Mouse (Mus musculus): ENCODE measurements at regions not wholly inside any gene's neighbourhood (a gene's known extent, or its start where the extent isn't known, plus 50 kb on each side); places are given as distances from the start of the nearest gene placed in this dataset.
"Not testable (repeated sequence)": the region's sequence is repeated elsewhere in the genome, so short reads cannot be mapped to it uniquely, and the experiment has no call there.

DNA sequence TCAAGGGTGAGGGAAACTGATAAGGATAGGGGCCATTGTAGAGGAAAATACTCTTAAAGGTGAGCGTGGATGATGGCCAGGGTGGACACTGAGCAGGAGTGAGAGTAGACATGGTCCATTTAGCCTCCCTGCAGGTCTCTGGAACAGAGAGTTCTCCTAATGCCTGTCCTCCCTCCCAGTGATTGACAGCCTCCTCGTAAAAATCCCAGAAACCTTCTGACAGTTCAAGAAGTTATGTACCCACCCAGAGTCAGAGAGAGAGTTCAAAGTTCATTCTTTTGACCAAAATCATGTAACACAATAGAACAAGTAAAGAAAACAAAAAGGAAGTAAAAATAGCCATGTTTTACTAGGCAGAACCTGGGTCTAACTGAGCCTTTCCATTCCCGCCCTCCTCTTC is 64.5 kb upstream of the Nt5e start:
- Histone ChIP-seq H3K9me3 (replicated peaks; ENCODE audit: low read length) (no peaks in the 10 kb centered on the region), H3K27ac (no peak overlapping the region), H3K4me3 (replicated peaks; ENCODE audit: low read depth, low read length) (no peak overlapping the region), H3K9ac (ENCODE audit: low read depth, low read length) (no peak overlapping the region), H3K36me3 (ENCODE audit: insufficient read depth, low read length) (no peaks in the 10 kb centered on the region), H3K4me1 (replicated peaks; ENCODE audit: insufficient read depth, low read length) (no peaks in the 10 kb centered on the region), H3K27me3 (ENCODE audit: insufficient read depth, low read length) (no peaks in the 10 kb centered on the region), H3K4me2 (ENCODE audit: low read length) (no peak overlapping the region)
- ATAC-seq (replicated peaks; ENCODE audit: low FRiP score, low read depth) = no peak
- DNase-seq (ENCODE audit: low spot score) = no peak
- 36% methylated on average over 3 of the region's 3 CpGs for WGBS
- TF ChIP-seq CTCF (IDR thresholded peaks at IDR 0.05; ENCODE audit: low read depth) = no peak

DNA sequence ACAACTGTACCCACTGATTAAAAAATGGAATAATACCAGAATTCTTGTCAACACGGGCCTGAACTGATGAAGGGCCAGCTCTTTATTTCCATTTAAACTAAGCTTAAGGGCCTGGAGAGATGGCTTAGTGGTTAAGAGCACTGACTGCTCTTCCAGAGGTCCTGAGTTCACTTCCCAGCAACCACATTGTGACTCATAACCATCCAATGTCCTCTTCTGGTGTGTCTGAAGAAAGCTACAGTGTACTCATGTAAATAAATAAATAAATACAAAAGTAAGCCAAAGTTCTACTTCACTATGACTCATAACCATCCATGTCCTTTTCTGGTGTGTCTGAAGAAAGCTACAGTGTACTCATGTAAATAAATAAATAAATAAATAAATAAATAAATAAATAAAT is 60.7 kb upstream of the Nt5e start:
- H3K9me3 ChIP-seq (replicated peaks; ENCODE audit: low read length); H3K4me1 ChIP-seq (replicated peaks; ENCODE audit: insufficient read depth, low read length); H3K4me2 ChIP-seq (ENCODE audit: low read length); H3K27ac ChIP-seq; H3K36me3 ChIP-seq (ENCODE audit: insufficient read depth, low read length); H3K4me3 ChIP-seq (replicated peaks; ENCODE audit: low read depth, low read length); DNase-seq (ENCODE audit: low spot score); ATAC-seq (replicated peaks; ENCODE audit: low FRiP score, low read depth); H3K27me3 ChIP-seq (ENCODE audit: insufficient read depth, low read length); H3K9ac ChIP-seq (ENCODE audit: low read depth, low read length): not testable (repeated sequence)
- WGBS = 73% methylated on average over 1 of the region's 1 CpGs

DNA sequence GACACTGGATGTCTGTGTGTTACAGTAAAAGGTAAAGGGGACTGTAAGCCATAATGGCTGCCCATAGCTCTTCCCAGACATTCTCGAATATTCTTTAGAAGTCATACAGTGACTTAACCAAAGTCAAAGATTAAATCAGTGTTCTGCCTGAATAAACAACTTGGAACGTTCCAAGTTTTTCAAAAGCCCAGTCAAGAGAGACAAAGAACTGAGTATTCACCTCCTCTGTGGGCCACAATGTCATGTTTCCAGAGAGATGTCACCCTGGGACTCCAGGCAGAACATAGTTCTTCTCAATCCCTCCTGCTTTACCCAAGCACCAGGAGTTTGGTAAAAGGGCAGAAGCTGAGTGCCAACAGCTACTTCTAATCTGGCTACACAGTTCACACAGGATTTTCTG is 58.2 kb upstream of the Nt5e start:
- no peaks in the 10 kb centered on the region for H3K9me3 ChIP-seq (replicated peaks; ENCODE audit: low read length)
- H3K4me2 ChIP-seq (ENCODE audit: low read length) = no peak overlapping the region
- no peak overlapping the region for H3K9ac ChIP-seq (ENCODE audit: low read depth, low read length)
- no peaks in the 10 kb centered on the region for H3K36me3 ChIP-seq (ENCODE audit: insufficient read depth, low read length)
- H3K4me3 ChIP-seq (replicated peaks; ENCODE audit: low read depth, low read length) = no peak overlapping the region
- DNase-seq (ENCODE audit: low spot score) (no peak), ATAC-seq (replicated peaks; ENCODE audit: low FRiP score, low read depth) (no peak; the same call in 1 of the 2 replicates)
- no peak for TF ChIP-seq CTCF (IDR thresholded peaks at IDR 0.05; ENCODE audit: low read depth)
- H3K27me3 ChIP-seq (ENCODE audit: insufficient read depth, low read length) = no peaks in the 10 kb centered on the region
- H3K4me1 ChIP-seq (replicated peaks; ENCODE audit: insufficient read depth, low read length) = no peaks in the 10 kb centered on the region
- H3K27ac ChIP-seq = no peak overlapping the region
- 57% methylated on average over 2 of the region's 2 CpGs for WGBS

DNA sequence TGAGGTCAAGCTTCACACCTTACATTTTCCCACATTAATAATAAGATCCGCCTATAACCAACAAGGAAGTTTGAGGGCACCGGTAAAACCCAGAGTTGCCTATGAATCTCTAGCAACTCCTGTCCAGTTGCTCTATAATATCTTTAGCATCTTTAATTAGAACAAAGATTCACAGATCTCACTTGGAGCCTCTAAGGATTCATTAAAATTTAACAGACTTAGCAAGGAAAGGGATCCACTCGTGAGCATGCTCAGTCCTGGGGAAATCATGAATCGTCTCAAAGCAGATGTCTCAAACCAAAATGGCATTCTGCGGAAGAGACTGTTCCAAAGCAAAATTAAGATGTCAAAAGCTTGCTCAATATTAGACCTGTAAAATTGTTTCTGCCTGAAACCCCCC is 57.8 kb upstream of the Nt5e start:
- H3K27ac ChIP-seq = no peak overlapping the region
- H3K4me1 ChIP-seq (replicated peaks; ENCODE audit: insufficient read depth, low read length) = no peaks in the 10 kb centered on the region
- no peak for DNase-seq (ENCODE audit: low spot score)
- no peak overlapping the region for H3K4me2 ChIP-seq (ENCODE audit: low read length)
- no peak overlapping the region for H3K4me3 ChIP-seq (replicated peaks; ENCODE audit: low read depth, low read length)
- TF ChIP-seq CTCF (IDR thresholded peaks at IDR 0.05; ENCODE audit: low read depth) = no peak
- H3K9ac ChIP-seq (ENCODE audit: low read depth, low read length) = no peak overlapping the region
- H3K36me3 ChIP-seq (ENCODE audit: insufficient read depth, low read length) = no peaks in the 10 kb centered on the region
- 82% methylated on average over 5 of the region's 5 CpGs for WGBS
- no peak for ATAC-seq (replicated peaks; ENCODE audit: low FRiP score, low read depth)
- no peaks in the 10 kb centered on the region for H3K9me3 ChIP-seq (replicated peaks; ENCODE audit: low read length)
- no peaks in the 10 kb centered on the region for H3K27me3 ChIP-seq (ENCODE audit: insufficient read depth, low read length)

DNA sequence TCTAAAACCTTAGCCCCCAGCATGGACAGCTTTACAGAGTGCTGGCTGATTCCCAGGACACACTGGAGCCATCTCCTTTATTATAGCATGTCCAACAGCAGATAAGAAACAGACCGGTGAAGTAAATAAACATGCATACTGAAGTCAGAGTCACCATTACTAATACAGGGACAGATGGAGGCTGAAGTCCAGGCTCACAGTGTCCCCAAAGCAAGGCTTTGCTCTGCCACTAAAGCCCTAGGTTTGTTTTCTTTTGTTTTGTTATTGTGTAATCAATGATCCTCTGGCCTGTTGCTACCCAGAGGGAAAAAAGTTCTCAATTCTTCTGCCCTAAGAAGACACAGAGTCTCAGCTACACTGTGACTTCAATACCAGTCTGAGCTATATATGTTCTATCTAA is 56.2 kb upstream of the Nt5e start:
- DNase-seq (ENCODE audit: low spot score) = no peak
- H3K9ac ChIP-seq (ENCODE audit: low read depth, low read length) = no peak overlapping the region
- WGBS = 70% methylated on average over 1 of the region's 1 CpGs
- no peak overlapping the region for H3K4me3 ChIP-seq (replicated peaks; ENCODE audit: low read depth, low read length)
- ATAC-seq (replicated peaks; ENCODE audit: low FRiP score, low read depth) = no peak
- no peak overlapping the region for H3K27ac ChIP-seq
- H3K27me3 ChIP-seq (ENCODE audit: insufficient read depth, low read length) = no peaks in the 10 kb centered on the region
- H3K4me2 ChIP-seq (ENCODE audit: low read length) = no peak overlapping the region
- H3K4me1 ChIP-seq (replicated peaks; ENCODE audit: insufficient read depth, low read length) = no peaks in the 10 kb centered on the region
- H3K9me3 ChIP-seq (replicated peaks; ENCODE audit: low read length) = no peaks in the 10 kb centered on the region
- no peaks in the 10 kb centered on the region for H3K36me3 ChIP-seq (ENCODE audit: insufficient read depth, low read length)
- no peak for TF ChIP-seq CTCF (IDR thresholded peaks at IDR 0.05; ENCODE audit: low read depth)

DNA sequence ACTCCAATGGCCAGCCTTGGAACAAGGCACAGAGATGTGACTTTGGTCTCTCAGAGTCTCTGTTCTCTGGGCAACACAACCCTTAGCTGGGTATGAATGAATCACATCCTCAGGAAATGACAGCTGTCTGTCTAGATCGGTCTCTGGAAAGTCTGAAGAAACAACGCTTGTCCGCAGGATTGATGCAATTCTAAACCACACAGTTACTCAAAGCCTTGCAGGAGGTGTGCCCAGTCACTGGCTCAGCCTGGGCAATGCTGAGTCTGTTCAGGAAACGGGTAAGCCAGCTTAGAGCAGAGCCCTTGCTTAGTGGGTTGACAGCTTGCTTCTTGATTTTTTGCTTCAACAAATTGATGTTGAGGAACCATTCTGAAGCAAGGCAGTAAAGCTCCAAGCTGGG is 53.7 kb upstream of the Nt5e start:
- H3K27me3 ChIP-seq (ENCODE audit: insufficient read depth, low read length) = no peaks in the 10 kb centered on the region
- no peak for DNase-seq (ENCODE audit: low spot score)
- no peaks in the 10 kb centered on the region for H3K4me1 ChIP-seq (replicated peaks; ENCODE audit: insufficient read depth, low read length)
- 77% methylated on average over 4 of the region's 4 CpGs for WGBS
- H3K9ac ChIP-seq (ENCODE audit: low read depth, low read length) = no peak overlapping the region
- H3K27ac ChIP-seq = no peak overlapping the region
- H3K4me2 ChIP-seq (ENCODE audit: low read length) = no peak overlapping the region
- H3K9me3 ChIP-seq (replicated peaks; ENCODE audit: low read length) = no peaks in the 10 kb centered on the region
- TF ChIP-seq CTCF (IDR thresholded peaks at IDR 0.05; ENCODE audit: low read depth) = no peak
- ATAC-seq (replicated peaks; ENCODE audit: low FRiP score, low read depth) = no peak
- H3K4me3 ChIP-seq (replicated peaks; ENCODE audit: low read depth, low read length) = no peak overlapping the region
- H3K36me3 ChIP-seq (ENCODE audit: insufficient read depth, low read length) = no peaks in the 10 kb centered on the region

DNA sequence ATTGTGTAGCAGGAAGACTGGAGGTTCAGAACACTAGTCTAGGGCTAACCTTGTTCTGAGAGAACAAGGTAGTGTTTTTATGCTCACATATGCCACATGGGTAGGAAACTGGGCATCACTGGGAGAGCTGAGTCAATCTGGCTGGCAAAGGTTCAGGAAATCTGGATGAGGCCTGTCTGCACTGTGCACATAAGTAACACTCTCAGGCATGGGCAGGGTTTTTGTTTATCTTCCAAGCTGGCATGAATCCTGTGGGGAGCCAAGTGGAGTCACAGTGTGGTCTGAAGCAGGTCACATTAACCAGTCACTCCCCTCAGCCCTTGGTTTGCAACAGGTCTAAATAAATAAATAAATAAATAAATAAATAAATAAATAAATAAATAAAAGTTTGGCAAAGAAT is 53.0 kb upstream of the Nt5e start:
- H3K9me3 ChIP-seq (replicated peaks; ENCODE audit: low read length) = no peaks in the 10 kb centered on the region
- peak; percentile 44; the same call in 1 of the 2 replicates for ATAC-seq (replicated peaks; ENCODE audit: low FRiP score, low read depth)
- no peaks in the 10 kb centered on the region for H3K36me3 ChIP-seq (ENCODE audit: insufficient read depth, low read length)
- no peak overlapping the region; the same call in 1 of the 2 replicates for H3K27ac ChIP-seq
- no peak overlapping the region for H3K9ac ChIP-seq (ENCODE audit: low read depth, low read length)
- H3K4me2 ChIP-seq (ENCODE audit: low read length) = no peak overlapping the region
- no peaks in the 10 kb centered on the region for H3K27me3 ChIP-seq (ENCODE audit: insufficient read depth, low read length)
- no peak for DNase-seq (ENCODE audit: low spot score)
- no peak for TF ChIP-seq CTCF (IDR thresholded peaks at IDR 0.05; ENCODE audit: low read depth)
- H3K4me3 ChIP-seq (replicated peaks; ENCODE audit: low read depth, low read length) = no peak overlapping the region
- no peaks in the 10 kb centered on the region for H3K4me1 ChIP-seq (replicated peaks; ENCODE audit: insufficient read depth, low read length)
